Mouse (Mus musculus): Measurements from ENCODE around the gene Ccdc106. TPM values are rescaled to one million over a fixed set of nuclear protein-coding genes. Genes with fewer than 3 reads are reported as not detected.

Gene Ccdc106
- total RNA-seq, 2 experiments from 2014 or later = 53.3 to 59.1 TPM

- intact Hi-C loops (cut with DNase I) = loop anchor here (5.0 to 10.0 kb wide), 3 partner anchors 563 to 1420 kb away; partner anchors contain the start of genes Cnot3, Mboat7, Ppp1r12c and Tsen34
- DNase-seq (ENCODE audit: extremely low spot score in 1 of 2, low spot score in 2 of 2) = no peak
- no peak overlapping the region for H3K27ac ChIP-seq
- TF ChIP-seq CTCF (IDR thresholded peaks at IDR 0.05) = no peak
- H3K4me3 ChIP-seq = no peak overlapping the region
Measured at GRCm38 (mm10) chr7:5064886-5065285, 44.5 kb downstream of the Ccdc106 start.

DNA sequence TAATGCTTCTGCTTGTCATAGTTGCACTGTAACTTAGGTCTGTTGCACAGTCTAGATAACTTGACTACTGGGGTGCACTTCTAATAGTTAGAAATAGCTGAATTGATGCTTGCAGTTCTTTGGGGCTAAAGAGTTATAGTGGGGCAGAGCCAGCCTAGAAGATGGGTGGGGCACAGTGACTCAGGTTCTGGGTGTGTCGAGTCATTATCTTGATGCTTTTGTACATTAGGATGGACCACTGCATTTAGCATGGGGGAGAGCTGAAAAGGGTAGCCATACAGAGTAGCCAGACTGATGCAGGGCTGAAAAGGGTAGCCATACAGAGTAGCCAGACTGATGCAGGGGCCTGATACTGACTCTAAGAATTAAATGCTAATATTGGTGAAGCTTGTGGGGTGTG is 53.2 kb downstream of the Ccdc106 start:
- intact Hi-C loops (cut with DNase I) = no loop called here
- no peak for TF ChIP-seq CTCF (IDR thresholded peaks at IDR 0.05)
- no peak for DNase-seq (ENCODE audit: extremely low spot score in 1 of 2, low spot score in 2 of 2)
- Histone ChIP-seq H3K4me3 (no peak overlapping the region), H3K27ac (no peak overlapping the region)

- intact Hi-C loops (cut with DNase I) = no loop called here
- no peak for TF ChIP-seq CTCF (IDR thresholded peaks at IDR 0.05)
- no peak for DNase-seq (ENCODE audit: extremely low spot score in 1 of 2, low spot score in 2 of 2)
- Histone ChIP-seq H3K27ac (no peak overlapping the region), H3K4me3 (no peak overlapping the region)
Measured at GRCm38 (mm10) chr7:5074984-5075383, 54.6 kb downstream of the Ccdc106 start.

DNA sequence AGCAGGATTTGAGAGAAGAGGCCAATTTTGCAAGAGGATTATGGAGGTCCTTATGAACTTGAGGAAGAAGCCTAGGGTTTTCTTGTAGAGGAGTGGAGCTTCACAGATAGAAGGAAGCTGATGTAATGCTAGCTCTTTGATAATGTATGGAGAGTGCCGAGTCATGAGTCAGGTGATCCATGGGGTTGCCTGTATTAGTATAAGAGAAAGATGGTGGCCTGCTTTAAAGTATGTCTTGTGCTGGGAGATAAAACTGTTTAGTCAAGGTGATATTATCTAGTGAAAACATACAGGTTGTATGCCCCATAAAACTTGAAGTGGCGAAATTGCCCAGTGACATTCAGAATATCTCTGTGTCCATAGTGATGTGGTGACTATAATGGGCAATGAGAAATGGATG is 56.6 kb downstream of the Ccdc106 start:
- TF ChIP-seq CTCF (IDR thresholded peaks at IDR 0.05) = no peak
- intact Hi-C loops (cut with DNase I) = no loop called here
- H3K4me3 ChIP-seq = no peak overlapping the region
- H3K27ac ChIP-seq = no peak overlapping the region
- no peak for DNase-seq (ENCODE audit: extremely low spot score in 1 of 2, low spot score in 2 of 2)

- Histone ChIP-seq H3K4me3 (peak overlapping the region; percentile 96), H3K27ac (peak overlapping the region; percentile 95)
- peak in 1 of 2 experiments; percentile 34 for DNase-seq (ENCODE audit: extremely low spot score in 1 of 2, low spot score in 2 of 2)
- intact Hi-C loops (cut with DNase I) = loop anchor here (1.0 to 5.0 kb wide), 2 partner anchors 17 to 942 kb away; partner anchors contain the start of genes Leng8 and U2af2
Measured at GRCm38 (mm10) chr7:5079365-5080009, 59.1 kb downstream of the Ccdc106 start.

DNA sequence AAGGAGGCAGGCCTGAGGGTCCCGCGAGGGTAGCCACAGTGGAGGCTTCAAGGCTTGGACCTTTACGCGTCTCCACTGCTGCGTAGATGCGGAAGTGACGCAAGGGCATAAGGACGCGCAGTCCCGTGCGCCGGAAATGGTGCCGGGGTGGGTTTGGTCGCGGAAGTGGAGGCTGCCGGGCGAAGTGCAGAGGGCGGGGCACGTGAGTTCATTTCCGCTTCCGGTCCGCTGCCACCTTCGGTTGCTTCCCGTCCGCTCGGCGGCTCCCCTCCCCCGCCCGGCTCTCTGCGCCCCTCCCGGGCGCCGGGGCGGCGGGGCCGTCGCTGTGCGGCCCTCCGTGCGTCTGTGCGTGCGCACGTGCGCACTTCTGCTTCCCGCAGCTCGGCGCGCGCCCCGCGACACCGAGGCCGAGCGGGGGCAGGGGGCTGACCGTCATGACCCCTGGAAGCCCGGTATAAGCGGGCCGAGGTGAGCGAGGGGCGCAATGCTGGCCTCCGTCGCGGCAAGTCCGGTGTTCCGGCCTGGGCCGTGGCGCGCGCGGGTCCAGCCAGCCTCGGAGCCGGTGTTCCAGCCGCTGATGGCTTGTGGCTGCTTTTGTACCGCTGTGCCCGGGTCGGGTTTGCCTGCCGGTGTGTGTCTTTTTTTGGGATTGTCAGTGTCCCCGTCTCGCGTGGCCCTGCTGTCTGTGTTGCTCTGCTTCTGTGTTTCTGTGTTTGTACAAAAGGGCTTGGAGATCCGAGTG is 59.8 kb downstream of the Ccdc106 start, which contains the start of gene Epn1:
TSS of gene Epn1 (plus strand) at position 226 of the 742 bp plus-strand sequence.
- intact Hi-C loops (cut with DNase I) = loop anchor here (1.0 to 5.0 kb wide), 2 partner anchors 18 to 943 kb away; partner anchors contain the start of genes Leng8 and U2af2

GRCm38 (mm10) chr7:5080815-5081214 is 60.5 kb downstream of the Ccdc106 start:
- H3K27ac ChIP-seq = peak overlapping the region; percentile 95
- DNase-seq (ENCODE audit: extremely low spot score in 1 of 2, low spot score in 2 of 2) = no peak
- peak overlapping the region; percentile 96 for H3K4me3 ChIP-seq
- TF ChIP-seq CTCF (IDR thresholded peaks at IDR 0.05) = no peak
- intact Hi-C loops (cut with DNase I) = loop anchor here (1.0 to 5.0 kb wide), 2 partner anchors 19 to 944 kb away; partner anchors contain the start of genes Leng8 and U2af2

More for the DNA sequence above, 59.8 kb downstream of the Ccdc106 start, which contains the start of gene Epn1:
- no peak; the same call in 1 of the 2 replicates for TF ChIP-seq CTCF (IDR thresholded peaks at IDR 0.05)
- Histone ChIP-seq H3K4me3 (peak within 1 kb of the TSS; percentile 96), H3K27ac (peak within 1 kb of the TSS; percentile 95)
- DNase-seq (ENCODE audit: extremely low spot score in 1 of 2, low spot score in 2 of 2) = peak; percentile 98

DNA sequence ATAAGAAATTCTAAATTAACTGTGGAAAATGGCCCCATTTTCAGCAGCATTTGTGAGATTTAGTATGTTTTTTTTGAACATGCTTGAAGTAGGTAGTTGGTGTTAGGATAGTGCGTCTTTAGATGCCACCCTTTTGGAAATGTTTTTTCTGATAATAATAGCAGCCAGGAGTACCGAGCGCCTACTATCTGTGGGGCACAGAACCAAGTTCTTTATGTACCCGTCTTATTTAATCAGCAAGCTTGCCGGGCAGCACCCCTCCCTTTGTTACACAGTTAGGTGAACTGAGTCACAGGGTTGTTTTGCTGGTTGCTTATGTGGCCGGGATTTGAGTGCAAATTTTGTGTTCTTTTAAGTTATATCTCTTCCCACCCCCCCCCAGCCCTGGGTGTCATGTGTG is 60.9 kb downstream of the Ccdc106 start:
- no peak for DNase-seq (ENCODE audit: extremely low spot score in 1 of 2, low spot score in 2 of 2)
- Histone ChIP-seq H3K27ac (no peak overlapping the region), H3K4me3 (peak overlapping the region; percentile 96)
- intact Hi-C loops (cut with DNase I) = loop anchor here (5.0 kb wide), 1 partner anchor 944 kb away; the partner anchor contains the start of gene Leng8
- TF ChIP-seq CTCF (IDR thresholded peaks at IDR 0.05) = no peak; the same call in 1 of the 2 replicates

GRCm38 (mm10) chr7:5081939-5082338 is 61.6 kb downstream of the Ccdc106 start:
- no peak for DNase-seq (ENCODE audit: extremely low spot score in 1 of 2, low spot score in 2 of 2)
- Histone ChIP-seq H3K27ac (no peak overlapping the region), H3K4me3 (peak overlapping the region; percentile 23; the same call in 1 of the 2 replicates)
- intact Hi-C loops (cut with DNase I) = loop anchor here (5.0 kb wide), 1 partner anchor 945 kb away; the partner anchor contains the start of gene Leng8
- TF ChIP-seq CTCF (IDR thresholded peaks at IDR 0.05) = no peak

GRCm38 (mm10) chr7:5083325-5084105 is 63.2 kb downstream of the Ccdc106 start:
- H3K27ac ChIP-seq = no peak overlapping the region
- no peak for TF ChIP-seq CTCF (IDR thresholded peaks at IDR 0.05)
- DNase-seq (ENCODE audit: extremely low spot score in 1 of 2, low spot score in 2 of 2) = no peak
- H3K4me3 ChIP-seq = no peak overlapping the region
- intact Hi-C loops (cut with DNase I) = loop anchor here (5.0 kb wide), 1 partner anchor 946 kb away; the partner anchor contains the start of gene Leng8

GRCm38 (mm10) chr7:5085512-5085911 is 65.2 kb downstream of the Ccdc106 start:
- TF ChIP-seq CTCF (IDR thresholded peaks at IDR 0.05) = no peak
- intact Hi-C loops (cut with DNase I) = no loop called here
- no peak for DNase-seq (ENCODE audit: extremely low spot score in 1 of 2, low spot score in 2 of 2)
- Histone ChIP-seq H3K4me3 (no peak overlapping the region), H3K27ac (no peak overlapping the region)

All from left cerebral cortex, adult 2 months (tissue).